Mouse (Mus musculus) cortical plate, adult 2 months (tissue): ENCODE results near the gene Nfib.

Experiments
- CTCF ChIP-seq: fragments of 200-500 bp; IDR thresholded peaks from 2 replicates; pipeline ENCODE4 v1.5.1; 2011; ENCODE audit warnings: mild to moderate bottlenecking, control low read depth, low read length; ENCODE audit not compliant: insufficient read depth; ENCODE audit errors: extremely low read depth
- POLR2A ChIP-seq: fragments of 200-500 bp; IDR thresholded peaks from 2 replicates; pipeline ENCODE4 v1.6.1; 2011; ENCODE audit warnings: mild to moderate bottlenecking, low read length, control low read depth; ENCODE audit not compliant: insufficient read depth; ENCODE audit errors: extremely low read depth

- no peak for TF ChIP-seq CTCF
- TF ChIP-seq POLR2A = no peak
Measured at GRCm38 (mm10) chr4:82398282-82398681, 307.3 kb downstream of the Nfib start.
